Mouse (Mus musculus) intestine, embryonic 14.5 days (tissue): ENCODE data around the gene Camta2. TPM values are rescaled to one million over a fixed set of nuclear protein-coding genes. Genes with fewer than 3 reads are reported as not detected.

Experiments
- ATAC-seq: fragments of 200-750 bp; cut with Nextera tagmentation; replicated peaks from 2 replicates; pipeline ENCODE4 v1.8.0; 2017; ENCODE audit warnings: low read depth, moderate number of reproducible peaks, moderate TSS enrichment, moderate library complexity; ENCODE audit not compliant: low FRiP score, low TSS enrichment
- DNase-seq: peaks from one replicate; pipeline ENCODE4 v3.0.0-alpha.2; 2018; ENCODE audit warnings: low spot score
- H3K27ac ChIP-seq: fragments of 300-500 bp; sonication (generic); 2 replicates; pipeline ENCODE4 v1.5.1; 2014; ENCODE audit warnings: low read depth, mild to moderate bottlenecking, control low read depth
- H3K27me3 ChIP-seq: fragments of 300-500 bp; sonication (generic); replicated peaks from 2 replicates; pipeline ENCODE4 v1.6.1; 2014; ENCODE audit warnings: low read length, control low read depth; ENCODE audit not compliant: control insufficient read depth, insufficient read depth
- H3K36me3 ChIP-seq: fragments of 300-500 bp; sonication (generic); 2 replicates; pipeline ENCODE4 v1.6.1; 2014; ENCODE audit warnings: low read length, control low read depth; ENCODE audit not compliant: control insufficient read depth, insufficient read depth
- H3K4me1 ChIP-seq: fragments of 300-500 bp; sonication (generic); replicated peaks from 2 replicates; pipeline ENCODE4 v1.6.1; 2014; ENCODE audit warnings: low read length, control low read depth, mixed read lengths; ENCODE audit not compliant: control insufficient read depth, insufficient read depth
- H3K4me2 ChIP-seq: fragments of 300-500 bp; sonication (generic); 2 replicates; pipeline ENCODE4 v1.6.1; 2014; ENCODE audit warnings: low read length
- H3K4me3 ChIP-seq: fragments of 300-500 bp; sonication (generic); 2 replicates; pipeline ENCODE4 v1.5.1; 2014; ENCODE audit warnings: low read depth, low read length, control low read depth, mixed read lengths
- H3K9ac ChIP-seq: fragments of 300-500 bp; sonication (generic); 2 replicates; pipeline ENCODE4 v1.6.1; 2014; ENCODE audit warnings: mild to moderate bottlenecking, low read length
- H3K9me3 ChIP-seq: fragments of 300-500 bp; sonication (generic); 2 replicates; pipeline ENCODE4 v1.6.1; 2016; ENCODE audit warnings: low read length, control low read depth; ENCODE audit not compliant: control insufficient read depth
- WGBS: fragments of 180-500 bp; shearing (Covaris S2); extraction: QIAGEN DNeasy Blood & Tissue Kit; methylation state at CpG from one replicate; pipeline ENCODE4 v1.1.7; 2014; 5-methylcytosine and 5-hydroxymethylcytosine counted together
- polyA plus RNA-seq: library from polyadenylated mRNA; unstranded; fragments of >200 nt; fragmentation: Nextera tagmentation; extraction: Ambion mirVana; gene quantifications from 2 replicates; pipeline ENCODE4 v1.2.1, GENCODE M21; 2014

The Camta2 gene
- polyA plus RNA-seq, 1 experiment from 2014 or later: 16.2 TPM

- H3K4me1 ChIP-seq: peaks cover 12% of the 10 kb centered on the region
- peak overlapping the region; percentile 76 for H3K4me3 ChIP-seq
- peak overlapping the region; percentile 70 for H3K9ac ChIP-seq
Observed at GRCm38 (mm10) chr11:70700613-70701012, 12.7 kb upstream of the Camta2 start.

DNA sequence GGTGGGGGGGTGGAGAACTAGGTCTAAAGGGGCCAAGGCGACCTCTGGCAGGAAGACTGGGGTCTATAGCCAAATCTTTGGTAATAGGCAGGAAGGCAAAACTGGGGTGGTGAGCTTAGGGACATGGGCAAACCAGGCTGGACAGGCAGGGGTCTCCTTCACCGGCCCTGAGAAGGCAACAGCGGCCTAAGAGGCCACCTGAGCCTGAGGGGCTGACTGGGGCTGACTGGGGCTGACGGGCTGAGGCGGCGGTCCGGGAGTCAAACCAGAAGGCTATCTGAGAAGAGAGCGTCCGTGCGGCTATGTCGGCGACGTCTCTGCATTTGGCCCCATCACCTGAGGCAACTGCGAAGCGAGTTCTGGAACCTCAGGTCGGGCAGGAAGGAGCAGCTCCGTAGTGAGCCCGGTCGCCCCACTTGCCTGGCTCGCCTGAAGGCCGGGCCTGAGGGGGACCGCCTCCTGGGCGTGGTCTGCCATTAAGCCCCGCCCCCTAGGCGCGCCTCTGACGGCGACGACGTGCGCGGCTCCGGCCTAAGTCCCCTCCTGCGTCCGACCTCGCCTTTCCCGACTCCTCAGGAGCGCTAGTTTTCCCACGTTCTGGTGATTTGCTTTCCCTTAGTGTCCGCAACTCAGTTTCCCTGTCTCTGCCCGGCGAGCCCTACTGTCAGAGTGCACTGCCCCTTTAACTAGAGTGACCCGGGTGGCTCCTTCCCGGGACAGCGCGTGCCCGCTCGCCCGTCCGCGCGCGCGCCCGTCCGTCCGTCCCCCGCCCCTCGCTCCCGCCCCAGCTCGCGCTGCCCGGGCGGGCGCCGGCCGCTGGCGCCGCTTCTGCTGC is 12.0 kb upstream of the Camta2 start, which contains the start of the genes Inca1 and Kif1c:
Gene Inca1, minus strand, starts transcription at position 434 of the 835 bp plus-strand sequence.
Gene Kif1c, plus strand, starts transcription at position 827 of the 835 bp plus-strand sequence.
- Histone ChIP-seq H3K27ac (peak within 1 kb of the TSS; percentile 95), H3K9me3 (no peaks in the 10 kb centered on the region), H3K9ac (peak within 1 kb of the TSS; percentile 70), H3K36me3 (peaks cover 18% of the 10 kb centered on the region), H3K4me3 (peak within 1 kb of the TSS; percentile 76), H3K27me3 (no peaks in the 10 kb centered on the region), H3K4me1 (peaks cover 12% of the 10 kb centered on the region), H3K4me2 (peak within 1 kb of the TSS; percentile 78)
- ATAC-seq: peak; percentile 96
- DNase-seq: peak; percentile 99
- under 1% methylated on average over 67 of the region's 69 CpGs for WGBS

More at GRCm38 (mm10) chr11:70700613-70701012, 12.7 kb upstream of the Camta2 start:
- 1% methylated on average over 34 of the region's 34 CpGs for WGBS
- ATAC-seq: peak; percentile 42
- Histone ChIP-seq H3K9me3 (no peaks in the 10 kb centered on the region), H3K27me3 (no peaks in the 10 kb centered on the region), H3K27ac (peak overlapping the region; percentile 95), H3K36me3 (peaks cover 25% of the 10 kb centered on the region), H3K4me2 (peak overlapping the region; percentile 78)
- DNase-seq: peak; percentile 78

- Histone ChIP-seq H3K4me2 (no peak overlapping the region), H3K9me3 (no peaks in the 10 kb centered on the region), H3K27me3 (no peaks in the 10 kb centered on the region), H3K27ac (no peak overlapping the region), H3K4me1 (peaks cover 12% of the 10 kb centered on the region), H3K4me3 (no peak overlapping the region), H3K36me3 (peaks cover 9% of the 10 kb centered on the region), H3K9ac (no peak overlapping the region)
- WGBS: 82% methylated on average over 2 of the region's 2 CpGs
- DNase-seq: no peak
- ATAC-seq: no peak
Observed at GRCm38 (mm10) chr11:70699051-70699450, 11.1 kb upstream of the Camta2 start.

GRCm38 (mm10) chr11:70697376-70697775 is 9.5 kb upstream of the Camta2 start:
- DNase-seq (no peak), ATAC-seq (no peak)
- H3K27me3 ChIP-seq: no peaks in the 10 kb centered on the region
- no peaks in the 10 kb centered on the region for H3K9me3 ChIP-seq
- 77% methylated on average over 3 of the region's 3 CpGs for WGBS
- H3K4me3 ChIP-seq: no peak overlapping the region
- H3K36me3 ChIP-seq: no peaks in the 10 kb centered on the region
- peaks cover 8% of the 10 kb centered on the region for H3K4me1 ChIP-seq
- no peak overlapping the region for H3K27ac ChIP-seq
- H3K4me2 ChIP-seq: no peak overlapping the region
- no peak overlapping the region for H3K9ac ChIP-seq

DNA sequence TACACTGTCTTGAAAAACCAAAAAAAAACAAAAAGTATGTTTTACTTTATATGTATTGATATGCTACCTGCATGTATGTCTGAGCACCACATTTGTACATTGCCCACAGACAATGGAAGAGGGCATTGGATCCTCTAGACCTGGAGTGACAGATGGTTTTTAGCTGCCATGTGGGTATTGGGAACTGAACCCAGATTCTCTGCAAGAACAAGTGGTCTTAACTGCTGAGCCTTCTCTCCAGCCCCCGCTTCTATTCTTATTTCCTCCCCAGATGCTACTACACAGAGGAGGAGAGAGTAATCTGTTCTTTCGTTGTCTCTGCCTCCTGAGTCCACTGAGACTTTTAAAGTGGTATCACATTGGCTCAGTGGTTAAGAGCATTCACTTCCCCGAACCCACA is 5.6 kb upstream of the Camta2 start:
- Histone ChIP-seq H3K4me3 (no peak overlapping the region), H3K27ac (no peak overlapping the region), H3K4me2 (no peak overlapping the region), H3K4me1 (peaks cover 9% of the 10 kb centered on the region), H3K9me3 (no peaks in the 10 kb centered on the region), H3K36me3 (no peaks in the 10 kb centered on the region), H3K27me3 (no peaks in the 10 kb centered on the region), H3K9ac (no peak overlapping the region)
- DNase-seq: no peak
- WGBS: 71% methylated on average over 3 of the region's 3 CpGs
- no peak for ATAC-seq

GRCm38 (mm10) chr11:70689578-70689977 is 1.7 kb upstream of the Camta2 start:
- WGBS: 46% methylated on average over 4 of the region's 4 CpGs
- H3K4me1 ChIP-seq: peaks cover 25% of the 10 kb centered on the region
- peaks cover 11% of the 10 kb centered on the region for H3K36me3 ChIP-seq
- no peak overlapping the region for H3K4me3 ChIP-seq
- H3K9ac ChIP-seq: no peak overlapping the region
- H3K27me3 ChIP-seq: no peaks in the 10 kb centered on the region
- ATAC-seq: no peak
- H3K9me3 ChIP-seq: no peaks in the 10 kb centered on the region
- no peak for DNase-seq
- no peak overlapping the region for H3K4me2 ChIP-seq
- no peak overlapping the region for H3K27ac ChIP-seq

GRCm38 (mm10) chr11:70688372-70688771 is 467 bp upstream of the Camta2 start:
- ATAC-seq (no peak), DNase-seq (peak; percentile 56)
- no peaks in the 10 kb centered on the region for H3K27me3 ChIP-seq
- H3K4me3 ChIP-seq: peak overlapping the region; percentile 71
- peak overlapping the region; percentile 71 for H3K9ac ChIP-seq
- peak overlapping the region; percentile 77 for H3K27ac ChIP-seq
- peaks cover 21% of the 10 kb centered on the region for H3K36me3 ChIP-seq
- peak overlapping the region; percentile 75 for H3K4me2 ChIP-seq
- no peaks in the 10 kb centered on the region for H3K9me3 ChIP-seq
- WGBS: 18% methylated on average over 8 of the region's 8 CpGs
- peaks cover 25% of the 10 kb centered on the region for H3K4me1 ChIP-seq

DNA sequence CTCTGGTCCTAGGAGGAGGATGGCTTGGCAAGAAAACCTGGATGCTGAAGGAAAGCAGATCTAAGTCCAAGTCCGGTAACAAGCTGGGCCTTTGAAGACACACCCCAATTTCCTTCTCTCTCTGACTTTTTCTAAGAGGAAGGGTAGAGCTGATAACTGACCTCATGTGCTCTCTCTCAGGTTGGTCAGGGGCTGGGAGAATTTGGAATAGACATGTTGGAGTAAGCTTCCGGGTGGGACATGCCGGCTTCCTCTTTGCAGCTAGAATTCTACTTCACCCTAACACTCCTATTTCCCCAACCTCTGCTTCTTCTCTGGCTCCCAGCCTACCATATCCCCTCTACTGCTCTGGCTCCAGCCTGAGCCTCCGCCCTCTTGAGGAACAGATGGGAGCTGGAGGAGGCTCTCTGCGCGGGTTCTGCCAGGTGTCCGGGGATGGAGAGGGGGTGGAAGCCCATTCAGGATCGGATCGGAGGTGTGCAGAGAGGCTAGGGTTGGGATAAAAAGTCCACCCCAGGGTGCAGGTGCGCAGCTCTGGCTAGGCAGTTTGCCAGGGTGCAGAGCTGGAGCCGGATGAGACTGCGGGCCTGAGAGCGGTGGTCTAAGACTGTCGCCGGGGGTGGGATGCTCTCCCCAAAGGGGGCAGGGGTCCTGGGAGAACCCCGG is 871 bp downstream of the Camta2 start:
- 2% methylated on average over 16 of the region's 16 CpGs for WGBS

More for the DNA sequence above, 871 bp downstream of the Camta2 start:
- peak overlapping the region; percentile 77 for H3K27ac ChIP-seq
- H3K27me3 ChIP-seq: no peaks in the 10 kb centered on the region
- DNase-seq (peak; percentile 80), ATAC-seq (peak; percentile 63)
- H3K4me2 ChIP-seq: peak overlapping the region; percentile 75
- peaks cover 27% of the 10 kb centered on the region for H3K36me3 ChIP-seq
- H3K9me3 ChIP-seq: no peaks in the 10 kb centered on the region
- H3K9ac ChIP-seq: peak overlapping the region; percentile 71
- peak overlapping the region; percentile 71 for H3K4me3 ChIP-seq
- H3K4me1 ChIP-seq: peaks cover 25% of the 10 kb centered on the region
